Mouse (Mus musculus): ENCODE measurements around the gene 1500009C09Rik.

- TF ChIP-seq MEF2A (IDR thresholded peaks at IDR 0.05; ENCODE audit: borderline replicate concordance, low read depth, low read length) (no peak), ZNF384 (IDR thresholded peaks at IDR 0.05; ENCODE audit: low read depth, low read length) (no peak), MAZ (IDR thresholded peaks at IDR 0.05; ENCODE audit: low read depth, low read length) (no peak)
Measured at GRCm38 (mm10) chr15:82247131-82247776, 4.9 kb upstream of the 1500009C09Rik start.
